Mouse (Mus musculus) ES-Bruce4 (cell line): Measurements from ENCODE around the gene Gm10320.

ENCODE experiments used
- CTCF ChIP-seq: IDR thresholded peaks from one replicate; pipeline ENCODE4 v1.8.1; 2011; ENCODE audit warnings: low read depth, low read length
- EP300 ChIP-seq: IDR thresholded peaks from 2 replicates; pipeline ENCODE4 v1.6.1; 2011; ENCODE audit warnings: low read depth, low read length; ENCODE audit not compliant: insufficient read depth

- TF ChIP-seq CTCF = no peak
- no peak for TF ChIP-seq EP300
These were observed 42.5 kb upstream of the Gm10320 start for GRCm38 (mm10) chr13:98534190-98534912.
